Mouse (Mus musculus): ENCODE measurements at regions not wholly inside any gene's neighbourhood (a gene's known extent, or its start where the extent isn't known, plus 50 kb on each side); places are given as distances from the start of the nearest gene placed in this dataset.

GRCm38 (mm10) chr15:62625406-62625805, 1219.6 kb downstream of the Gsdmc2 start:
- TF ChIP-seq EP300 (IDR thresholded peaks at IDR 0.05; ENCODE audit: insufficient read depth, low read depth, low read length) (no peak), CTCF (IDR thresholded peaks at IDR 0.05; ENCODE audit: low read depth, low read length) (no peak)
